Comparison of ENCODE assay signal across 13 mouse cellular contexts in genomic region chr4:57240934-57241333, GRCm38 (mm10).
DNase-seq lines count a peak whose midpoint lies in the region; ATAC-seq lines count a peak whose summit lies in the region.
"Had no signal": no experiment of that assay in that cellular context is flagged by ENCODE, and none has a peak within 500 bp of the region (broad histone marks: within the 10 kb centered on the region; RNA-seq: fewer than 3 reads in every experiment).

No protein-coding gene starts in this region.

- WGBS in forebrain, embryonic 16.5 days = 79% methylated on average over 10 of the region's 10 CpGs

- intact Hi-C loops in heart, postnatal 36 days (cut with DNase I) = loop anchor here (5.0 kb wide), 1 partner anchor 36 kb away; no protein-coding TSS in a partner anchor

- no peaks in the 10 kb centered on the region for H3K9me3 ChIP-seq in forebrain, embryonic 16.5 days (ENCODE audit: control insufficient read depth, low read length)
- H3K9me3 ChIP-seq: embryonic facial prominence, embryonic 10.5 days; lung, embryonic 15.5 days had no signal

- no peaks in the 10 kb centered on the region for H3K36me3 ChIP-seq in forebrain, embryonic 16.5 days (ENCODE audit: control insufficient read depth, insufficient read depth)
- H3K36me3 ChIP-seq: embryonic facial prominence, embryonic 10.5 days; G1E; lung, embryonic 15.5 days had no signal

- DNase-seq in right cerebral cortex, adult 18-20 months = peak; percentile 28
- DNase-seq in right cerebral cortex, postnatal 10 days (ENCODE audit: low spot score in 2 of 2) = no peak
- peak; percentile 56 to 70 for DNase-seq in cerebellum, postnatal 25 days
- DNase-seq in heart, postnatal 36 days = peak; percentile 51
- no peak for DNase-seq in kidney, adult 11 months
- no peak for DNase-seq in ovary, adult 18-20 months (ENCODE audit: low spot score)
- DNase-seq: adrenal gland, adult 8-10 months; right cerebral cortex, postnatal 4 days had no signal

- no peaks in the 10 kb centered on the region for H3K4me1 ChIP-seq in forebrain, embryonic 16.5 days (replicated peaks; ENCODE audit: control insufficient read depth, insufficient read depth, low read length)

- no peak overlapping the region for H3K4me2 ChIP-seq in forebrain, embryonic 16.5 days (ENCODE audit: low read length)
- H3K4me2 ChIP-seq: lung, embryonic 15.5 days had no signal

- no peak for ATAC-seq in forebrain, embryonic 16.5 days
- ATAC-seq: inflammation-experienced regulatory T-cells, adult 6 months had no signal

- no peaks in the 10 kb centered on the region for H3K27me3 ChIP-seq in forebrain, embryonic 16.5 days (replicated peaks; ENCODE audit: control insufficient read depth, insufficient read depth, low read length)
- H3K27me3 ChIP-seq: lung, embryonic 15.5 days had no signal

- H3K4me3 ChIP-seq in forebrain, embryonic 16.5 days (replicated peaks; ENCODE audit: low read length) = no peak overlapping the region
- H3K4me3 ChIP-seq: embryonic facial prominence, embryonic 10.5 days; lung, embryonic 15.5 days had no signal

- no peak overlapping the region for H3K9ac ChIP-seq in forebrain, embryonic 16.5 days (replicated peaks; ENCODE audit: low read depth, low read length)
- H3K9ac ChIP-seq: lung, embryonic 15.5 days had no signal

- H3K27ac ChIP-seq in forebrain, embryonic 16.5 days (ENCODE audit: low read length) = no peak overlapping the region
- H3K27ac ChIP-seq: embryonic facial prominence, embryonic 10.5 days had no signal

Comparison
In these comparisons a context has a peak if more than half of its experiments do, and no peak if none do; other contexts are left out.
1. DNase-seq: peak in right cerebral cortex, adult 18-20 months (single experiment), cerebellum, postnatal 25 days (2 of 2) and heart, postnatal 36 days (2 of 2); none in right cerebral cortex, postnatal 10 days (0 of 2), kidney, adult 11 months (single experiment) and ovary, adult 18-20 months (single experiment).